Mouse (Mus musculus): ENCODE measurements around the gene Slc29a2. TPM values are rescaled to one million over a fixed set of nuclear protein-coding genes. Genes with fewer than 3 reads are reported as not detected.

The Slc29a2 gene
- total and polyA plus RNA-seq, 3 experiments, result 2.1 to 6.6 (median 4.2) TPM

DNA sequence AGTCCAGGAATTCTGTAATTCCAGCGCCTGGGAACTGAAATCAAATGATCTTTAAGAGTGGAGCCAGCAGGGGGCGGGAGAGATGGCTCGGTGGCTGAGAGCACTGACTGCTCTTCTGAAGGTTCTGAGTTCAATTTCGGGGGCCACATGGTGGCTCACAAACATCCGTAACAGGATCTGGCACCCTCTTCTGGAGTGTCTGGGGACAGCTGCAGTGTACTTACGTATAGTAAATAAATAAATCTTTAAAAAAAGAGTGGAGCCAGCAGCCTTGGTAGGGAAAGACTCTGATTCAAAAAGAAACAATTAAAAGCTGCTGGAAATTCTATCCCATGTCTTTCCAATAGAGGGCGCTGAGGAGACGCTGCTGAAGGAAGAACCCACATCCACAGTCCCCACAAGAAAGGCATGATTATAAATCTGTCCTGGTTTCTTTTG lies 8.7 kb upstream of the Slc29a2 start:
- H3K36me3 ChIP-seq (replicated peaks in 1 of 2; ENCODE audit: control insufficient read depth in 1 of 2, insufficient read depth in 1 of 2, low read length in 1 of 2), result no peaks in the 10 kb centered on the region
- no peak overlapping the region for H3K4me3 ChIP-seq (replicated peaks in 1 of 3; ENCODE audit: low read depth in 2 of 3, low read length in 2 of 3, poor library complexity in 1 of 3)
- no peaks in the 10 kb centered on the region for H3K79me2 ChIP-seq (replicated peaks; ENCODE audit: control insufficient read depth, extremely low read depth, insufficient read depth, poor library complexity, severe bottlenecking)
- dilution Hi-C loops (cut with MboI; ENCODE audit: extremely low pct_ligation_motif_present, extremely low pct_unique_long_range_greater_than_20kb, low sequenced_read_pairs) (no loop called here), in situ Hi-C loops (cut with MboI; ENCODE audit: low pct_ligation_motif_present, low pct_unique_long_range_greater_than_20kb, low sequenced_read_pairs) (no loop called here)
- H3K4me1 ChIP-seq (ENCODE audit: control insufficient read depth in 1 of 2, insufficient read depth in 2 of 2), result peaks cover 0 to 13% of the 10 kb centered on the region in 2 experiments; a peak in 1 of 4 replicates
- H3K27me3 ChIP-seq (replicated peaks), result peaks cover 45% of the 10 kb centered on the region
- no peaks in the 10 kb centered on the region for H3K9me3 ChIP-seq (replicated peaks; ENCODE audit: low read length)
- peak; percentile 60 for DNase-seq (ENCODE audit: extremely low read depth)
- H3K4me2 ChIP-seq (ENCODE audit: insufficient read depth, low read depth, poor library complexity, severe bottlenecking), result no peak overlapping the region
- no peak overlapping the region for H3K27ac ChIP-seq (ENCODE audit: insufficient read depth, low read depth)
- H3K9ac ChIP-seq (ENCODE audit: insufficient read depth, low read depth), result no peak overlapping the region
- TF ChIP-seq ZC3H11A (IDR thresholded peaks at IDR 0.05; ENCODE audit: low read depth, low read length), result no peak
- no peak for TF ChIP-seq ELF1 (IDR thresholded peaks at IDR 0.05; ENCODE audit: low read depth, low read length)
- TF ChIP-seq SMC3 (IDR thresholded peaks at IDR 0.05; ENCODE audit: low read depth, low read length), result 0 out of 2 replicates have a peak, but pooled peaks have one; percentile 1
- TF ChIP-seq EP300 (IDR thresholded peaks at IDR 0.05; ENCODE audit: low read length), result no peak
- no peak for TF ChIP-seq BHLHE40 (IDR thresholded peaks at IDR 0.05; ENCODE audit: low read depth, low read length)
- peak; percentile 66 to 71 for TF ChIP-seq CTCF (conservative IDR thresholded peaks at IDR 0.05 in 1 of 2, IDR thresholded peaks at IDR 0.05 in 1 of 2; ENCODE audit: low read depth in 2 of 2, low read length in 2 of 2)
- peak; percentile 47 for TF ChIP-seq RAD21 (IDR thresholded peaks at IDR 0.05; ENCODE audit: low read depth, low read length)
- TF ChIP-seq HCFC1 (IDR thresholded peaks at IDR 0.05; ENCODE audit: low read depth, low read length), result no peak; the same call in 1 of the 2 replicates
- peak; percentile 43; the same call in 1 of the 2 replicates for TF ChIP-seq IRF4 (IDR thresholded peaks at IDR 0.05; ENCODE audit: low read depth, low read length)
- TF ChIP-seq PAX5 (IDR thresholded peaks at IDR 0.05; ENCODE audit: low read length), result no peak

GRCm38 (mm10) chr19:5016221-5016742 lies 7.4 kb upstream of the Slc29a2 start:
- no peaks in the 10 kb centered on the region for H3K79me2 ChIP-seq (replicated peaks; ENCODE audit: control insufficient read depth, extremely low read depth, insufficient read depth, poor library complexity, severe bottlenecking)
- no peaks in the 10 kb centered on the region for H3K36me3 ChIP-seq (replicated peaks in 1 of 2; ENCODE audit: control insufficient read depth in 1 of 2, insufficient read depth in 1 of 2, low read length in 1 of 2)
- H3K4me2 ChIP-seq (ENCODE audit: insufficient read depth, low read depth, poor library complexity, severe bottlenecking), result peak overlapping the region; percentile 47; the same call in 1 of the 2 replicates
- H3K27me3 ChIP-seq (replicated peaks), result peaks cover 47% of the 10 kb centered on the region
- dilution Hi-C loops (cut with MboI; ENCODE audit: extremely low pct_ligation_motif_present, extremely low pct_unique_long_range_greater_than_20kb, low sequenced_read_pairs) (no loop called here), in situ Hi-C loops (cut with MboI; ENCODE audit: low pct_ligation_motif_present, low pct_unique_long_range_greater_than_20kb, low sequenced_read_pairs) (no loop called here)
- TF ChIP-seq MAX (IDR thresholded peaks at IDR 0.05; ENCODE audit: low read length) (no peak), SIN3A (IDR thresholded peaks at IDR 0.05; ENCODE audit: low read length) (no peak), USF2 (conservative IDR thresholded peaks at IDR 0.05; ENCODE audit: low read depth, low read length) (no peak), USF1 (IDR thresholded peaks at IDR 0.05; ENCODE audit: low read depth, low read length) (no peak), ETS1 (conservative IDR thresholded peaks at IDR 0.05; ENCODE audit: low read depth, low read length) (no peak), EP300 (IDR thresholded peaks at IDR 0.05; ENCODE audit: low read length) (no peak), JUN (IDR thresholded peaks at IDR 0.05; ENCODE audit: insufficient read depth, low read depth, low read length) (no peak), ELF1 (IDR thresholded peaks at IDR 0.05; ENCODE audit: low read depth, low read length) (no peak), CTCF (conservative IDR thresholded peaks at IDR 0.05 in 1 of 2, IDR thresholded peaks at IDR 0.05 in 1 of 2; ENCODE audit: low read depth in 2 of 2, low read length in 2 of 2) (no peak), ZKSCAN1 (IDR thresholded peaks at IDR 0.05; ENCODE audit: borderline replicate concordance, low read depth, low read length) (no peak), GABPA (IDR thresholded peaks at IDR 0.05; ENCODE audit: insufficient replicate concordance, low read depth, low read length) (no peak)
- no peak overlapping the region for H3K4me3 ChIP-seq (replicated peaks in 1 of 3; ENCODE audit: low read depth in 2 of 3, low read length in 2 of 3, poor library complexity in 1 of 3)
- no peak overlapping the region for H3K9ac ChIP-seq (ENCODE audit: insufficient read depth, low read depth)
- no peak overlapping the region for H3K27ac ChIP-seq (ENCODE audit: insufficient read depth, low read depth)
- H3K9me3 ChIP-seq (replicated peaks; ENCODE audit: low read length), result no peaks in the 10 kb centered on the region
- H3K4me1 ChIP-seq (ENCODE audit: control insufficient read depth in 1 of 2, insufficient read depth in 2 of 2), result peaks cover 0 to 13% of the 10 kb centered on the region in 2 experiments; a peak in 1 of 4 replicates
- no peak for DNase-seq (ENCODE audit: extremely low read depth)
